Mouse (Mus musculus) testis, adult 2 months (tissue): ENCODE results near the gene Ptprn. TPM values are rescaled to one million over a fixed set of nuclear protein-coding genes. Genes with fewer than 3 reads are reported as not detected.

Source experiments
- H3K27ac ChIP-seq: fragments of 200-500 bp; 2 replicates; pipeline ENCODE4 v1.5.1; 2012; ENCODE audit warnings: low read depth, low read length; ENCODE audit not compliant: control insufficient read depth, insufficient read depth
- H3K27me3 ChIP-seq: fragments of 200-500 bp; 2 replicates; pipeline ENCODE4 v1.6.1; 2012; ENCODE audit warnings: mild to moderate bottlenecking, low read length, moderate library complexity; ENCODE audit not compliant: control insufficient read depth, insufficient read depth
- H3K36me3 ChIP-seq: fragments of 200-500 bp; 2 replicates; pipeline ENCODE4 v1.6.1; 2012; ENCODE audit warnings: mild to moderate bottlenecking, low read length; ENCODE audit not compliant: control insufficient read depth, insufficient read depth
- H3K4me1 ChIP-seq: fragments of 200-500 bp; 2 replicates; pipeline ENCODE4 v1.6.1; 2012; ENCODE audit warnings: low read length; ENCODE audit not compliant: control insufficient read depth, insufficient read depth
- H3K4me3 ChIP-seq: fragments of 200-500 bp; 2 replicates; pipeline ENCODE4 v1.5.1; 2012; ENCODE audit warnings: low read depth, mild to moderate bottlenecking, low read length, moderate library complexity, mixed read lengths; ENCODE audit not compliant: control insufficient read depth
- CTCF ChIP-seq: fragments of 200-500 bp; IDR thresholded peaks from 2 replicates; pipeline ENCODE4 v1.5.1; 2012; ENCODE audit warnings: low read depth, mild to moderate bottlenecking, inconsistent platforms, low read length, moderate library complexity; ENCODE audit not compliant: control insufficient read depth, insufficient read depth, insufficient replicate concordance
- POLR2A ChIP-seq: fragments of 200-500 bp; IDR thresholded peaks from 2 replicates; pipeline ENCODE4 v1.6.1; 2012; ENCODE audit warnings: low read depth, mild to moderate bottlenecking, inconsistent platforms, low read length, moderate library complexity; ENCODE audit not compliant: control insufficient read depth
- polyA plus RNA-seq: library from polyadenylated mRNA; depleted of rRNA; stranded (reverse); fragments of >200 nt; gene quantifications from 2 replicates; pipeline ENCODE4 v1.2.3, GENCODE M21; 2012

Ptprn gene
- polyA plus RNA-seq, 1 experiment: 0.41 TPM

GRCm38 (mm10) chr1:75251112-75251970 lies 13.0 kb downstream of the Ptprn start:
- Histone ChIP-seq H3K27ac (no peak overlapping the region), H3K36me3 (no peaks in the 10 kb centered on the region), H3K4me1 (peaks cover 18% of the 10 kb centered on the region), H3K4me3 (peak overlapping the region; percentile 80), H3K27me3 (no peaks in the 10 kb centered on the region)
- peak; percentile 83 for TF ChIP-seq CTCF
- no peak for TF ChIP-seq POLR2A

GRCm38 (mm10) chr1:75250498-75250897 lies 13.8 kb downstream of the Ptprn start:
- Histone ChIP-seq H3K4me3 (no peak overlapping the region), H3K27me3 (no peaks in the 10 kb centered on the region), H3K27ac (no peak overlapping the region), H3K4me1 (peaks cover 18% of the 10 kb centered on the region), H3K36me3 (no peaks in the 10 kb centered on the region)
- no peak for TF ChIP-seq POLR2A
- TF ChIP-seq CTCF: no peak

DNA sequence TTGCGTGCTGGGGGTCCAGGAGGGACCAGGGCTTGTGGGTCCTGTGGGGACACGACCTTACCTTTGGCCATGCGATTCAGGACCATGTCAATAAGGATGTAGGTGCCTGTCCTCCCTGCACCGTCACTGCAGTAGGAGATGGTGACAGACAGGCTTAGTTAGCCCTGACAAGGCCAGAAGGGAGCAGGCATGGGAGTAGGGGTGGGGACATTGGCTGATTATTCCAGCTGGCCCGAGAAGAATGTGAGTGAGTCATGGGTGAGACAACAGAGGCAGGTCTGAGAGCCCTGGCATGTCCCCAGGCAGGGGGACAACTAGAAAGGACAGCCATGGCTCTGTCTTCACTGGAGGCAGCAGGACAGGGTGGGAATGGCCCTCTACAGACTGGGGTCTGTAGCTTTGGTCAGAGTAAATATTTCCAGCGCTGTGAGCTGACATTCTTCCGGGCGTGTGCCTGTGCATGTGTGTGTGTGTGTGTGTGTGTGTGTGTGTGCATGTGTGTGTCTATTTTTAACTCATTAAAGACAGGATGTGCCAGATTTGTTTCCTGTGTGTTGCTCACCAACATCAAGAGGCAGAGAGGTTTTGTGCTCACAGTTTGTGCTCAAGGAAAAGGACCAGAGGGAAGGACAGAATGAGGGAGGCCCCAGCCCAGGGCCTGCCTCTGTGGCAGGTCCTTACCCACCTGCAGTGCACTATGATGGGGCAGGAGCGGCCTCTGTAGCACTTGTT lies 16.1 kb downstream of the Ptprn start:
- peaks cover 13% of the 10 kb centered on the region for H3K4me1 ChIP-seq
- no peak overlapping the region for H3K4me3 ChIP-seq
- no peak for TF ChIP-seq CTCF
- TF ChIP-seq POLR2A: no peak
- no peaks in the 10 kb centered on the region for H3K36me3 ChIP-seq
- no peaks in the 10 kb centered on the region for H3K27me3 ChIP-seq
- no peak overlapping the region for H3K27ac ChIP-seq

GRCm38 (mm10) chr1:75247071-75247930 lies 17.0 kb downstream of the Ptprn start:
- Histone ChIP-seq H3K27me3 (no peaks in the 10 kb centered on the region), H3K27ac (no peak overlapping the region), H3K4me3 (no peak overlapping the region), H3K36me3 (no peaks in the 10 kb centered on the region), H3K4me1 (peaks cover 7% of the 10 kb centered on the region)
- no peak for TF ChIP-seq CTCF
- no peak for TF ChIP-seq POLR2A

DNA sequence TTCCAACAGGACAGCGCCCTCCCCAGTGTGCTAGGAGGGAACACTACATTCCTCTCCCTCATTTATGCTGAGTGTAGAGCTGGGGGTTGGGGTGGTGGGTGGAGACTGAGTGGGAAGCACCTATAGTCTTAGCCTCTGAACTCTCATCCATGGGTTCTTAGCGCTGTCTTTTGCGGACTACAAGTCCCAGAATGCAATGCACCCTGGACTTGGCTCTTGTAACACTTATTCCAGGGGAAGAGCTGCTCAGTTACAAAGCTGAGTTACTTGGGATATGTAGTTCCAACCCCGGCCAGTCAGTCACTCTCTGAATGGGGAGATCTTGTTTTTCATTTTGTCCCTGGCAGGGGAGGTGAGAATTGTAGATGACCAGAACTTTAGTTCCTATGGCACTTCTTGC lies 19.5 kb downstream of the Ptprn start:
- H3K4me3 ChIP-seq: no peak overlapping the region
- TF ChIP-seq POLR2A (no peak), CTCF (no peak)
- no peaks in the 10 kb centered on the region for H3K27me3 ChIP-seq
- H3K4me1 ChIP-seq: no peaks in the 10 kb centered on the region
- H3K27ac ChIP-seq: no peak overlapping the region
- H3K36me3 ChIP-seq: peaks cover 2% of the 10 kb centered on the region; the same call in 1 of the 2 replicates

DNA sequence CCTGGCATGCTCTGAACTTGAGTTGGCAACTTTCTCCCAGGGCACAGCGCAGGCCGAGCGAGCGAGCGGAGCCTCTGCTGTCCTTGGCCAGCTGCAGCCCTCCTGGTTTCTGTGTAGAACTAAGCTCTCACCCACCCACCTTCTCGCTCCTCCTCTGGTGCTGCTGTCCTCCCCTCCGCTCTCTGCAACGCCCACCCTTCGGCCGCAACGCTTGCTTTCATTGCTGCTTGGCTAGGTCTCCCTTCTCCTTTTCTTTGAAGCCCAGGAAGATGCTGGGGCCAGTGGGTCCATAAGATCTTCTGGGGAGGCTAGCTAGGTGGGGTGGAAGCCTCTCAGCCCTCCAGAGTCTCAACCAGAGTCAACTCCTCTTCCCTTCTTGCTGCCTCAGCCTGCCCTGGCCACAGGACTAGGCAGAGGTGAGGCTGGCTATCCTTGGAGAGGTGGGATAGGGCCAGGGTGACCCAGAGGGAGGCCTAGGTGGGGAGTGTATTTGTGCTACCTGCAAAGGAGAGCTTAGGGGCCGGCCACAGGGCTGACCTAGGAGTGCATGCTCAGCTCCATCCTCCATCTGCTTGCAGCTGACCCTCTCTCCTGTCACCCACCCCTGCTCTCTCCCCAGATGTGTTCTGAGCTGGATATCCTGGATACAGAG lies 20.0 kb downstream of the Ptprn start:
- TF ChIP-seq CTCF (no peak), POLR2A (no peak)
- H3K27me3 ChIP-seq: no peaks in the 10 kb centered on the region
- H3K36me3 ChIP-seq: peaks cover 2% of the 10 kb centered on the region; the same call in 1 of the 2 replicates
- H3K4me3 ChIP-seq: no peak overlapping the region
- H3K4me1 ChIP-seq: no peaks in the 10 kb centered on the region
- H3K27ac ChIP-seq: no peak overlapping the region

DNA sequence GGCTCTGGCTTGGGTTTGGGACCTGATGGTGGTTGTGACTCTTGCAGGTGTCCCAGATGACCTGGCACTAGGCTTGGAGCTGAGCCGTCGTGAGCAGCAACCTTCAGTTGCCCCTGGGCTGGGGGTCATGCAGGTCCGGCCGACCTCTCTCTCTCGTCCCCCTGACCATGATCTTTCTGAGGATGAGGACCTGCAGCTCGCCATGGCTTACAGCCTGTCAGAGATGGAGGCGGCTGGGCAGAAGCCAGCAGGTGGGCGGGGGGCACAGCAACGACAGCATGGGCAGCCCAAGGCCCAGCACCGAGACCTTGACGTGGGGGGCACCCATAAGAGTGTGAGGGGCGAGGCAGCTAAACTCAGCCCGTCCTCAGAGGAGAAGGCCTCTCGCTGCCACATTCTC lies 20.9 kb downstream of the Ptprn start:
- H3K4me1 ChIP-seq: no peaks in the 10 kb centered on the region
- H3K36me3 ChIP-seq: peaks cover 2% of the 10 kb centered on the region; the same call in 1 of the 2 replicates
- TF ChIP-seq CTCF: no peak
- TF ChIP-seq POLR2A: no peak
- H3K4me3 ChIP-seq: no peak overlapping the region
- H3K27ac ChIP-seq: no peak overlapping the region
- no peaks in the 10 kb centered on the region for H3K27me3 ChIP-seq
